Mouse (Mus musculus) adrenal gland, adult 8-10 months (tissue): ENCODE measurements around the gene Stard3. TPM values are rescaled to one million over a fixed set of nuclear protein-coding genes. Genes with fewer than 3 reads are reported as not detected.
A peak's percentile ranks its signal among the peaks of the same experiment; 100 is the strongest.

Experiments
- DNase-seq: peaks from one replicate; pipeline ENCODE4 v3.0.0; 2022
- total RNA-seq, 4 experiments: library from RNA; stranded (reverse); gene quantifications; 2 replicates each; pipeline ENCODE4 v1.2.4; 2022

The Stard3 gene
- total RNA-seq, result 10 to 100 TPM; 22.4 to 33.9 (median 29.1) TPM

GRCm38 (mm10) chr11:98358161-98359083 lies at the start of gene Stard3:
TSS of gene Stard3 (plus strand) at chr11:98358368.
- DNase-seq, result peak; percentile 85

GRCm38 (mm10) chr11:98313790-98314323 lies 44.3 kb upstream of the Stard3 start:
- DNase-seq, result no peak

- no peak for DNase-seq
These were observed 40.7 kb upstream of the Stard3 start for GRCm38 (mm10) chr11:98317479-98317878.

- DNase-seq, result no peak
These were observed 39.6 kb upstream of the Stard3 start for GRCm38 (mm10) chr11:98318421-98319116.

- no peak for DNase-seq
These were observed 39.0 kb upstream of the Stard3 start for GRCm38 (mm10) chr11:98319120-98319519.

GRCm38 (mm10) chr11:98319544-98319943 lies 38.6 kb upstream of the Stard3 start:
- DNase-seq, result no peak

GRCm38 (mm10) chr11:98319944-98320343 lies 38.2 kb upstream of the Stard3 start:
- DNase-seq, result no peak

- DNase-seq, result no peak
These were observed 37.8 kb upstream of the Stard3 start for GRCm38 (mm10) chr11:98320381-98320780.

- DNase-seq, result no peak
These were observed 37.1 kb upstream of the Stard3 start for GRCm38 (mm10) chr11:98320806-98321676.

- no peak for DNase-seq
These were observed 36.5 kb upstream of the Stard3 start for GRCm38 (mm10) chr11:98321677-98322003.

GRCm38 (mm10) chr11:98322159-98322558 lies 36.0 kb upstream of the Stard3 start:
- no peak for DNase-seq

- DNase-seq, result no peak
These were observed 34.9 kb upstream of the Stard3 start for GRCm38 (mm10) chr11:98323136-98323866.

GRCm38 (mm10) chr11:98323933-98324332 lies 34.2 kb upstream of the Stard3 start:
- DNase-seq, result no peak

- DNase-seq, result no peak
These were observed 32.9 kb upstream of the Stard3 start for GRCm38 (mm10) chr11:98325191-98325820.

GRCm38 (mm10) chr11:98325821-98326218 lies 32.3 kb upstream of the Stard3 start:
- DNase-seq, result no peak

- DNase-seq, result no peak
These were observed 31.4 kb upstream of the Stard3 start for GRCm38 (mm10) chr11:98326741-98327135.

- no peak for DNase-seq
These were observed 30.8 kb upstream of the Stard3 start for GRCm38 (mm10) chr11:98327136-98328030.

- DNase-seq, result no peak
These were observed 30.2 kb upstream of the Stard3 start for GRCm38 (mm10) chr11:98328031-98328370.

- no peak for DNase-seq
These were observed 29.6 kb upstream of the Stard3 start for GRCm38 (mm10) chr11:98328371-98329069.
